Mouse (Mus musculus) lung, embryonic 14.5 days (tissue): ENCODE results near the gene Defb15. TPM values are rescaled to one million over a fixed set of nuclear protein-coding genes. Genes with fewer than 3 reads are reported as not detected.
A peak's percentile ranks its signal among the peaks of the same experiment; 100 is the strongest.
"Not testable (repeated sequence)": the region's sequence is repeated elsewhere in the genome, so short reads cannot be mapped to it uniquely, and the experiment has no call there.

Experiments
- ATAC-seq: fragments of 200-750 bp; cut with Nextera tagmentation; 2 replicates; pipeline ENCODE4 v1.8.0; 2017; ENCODE audit warnings: mild to moderate bottlenecking, moderate TSS enrichment, moderate library complexity; ENCODE audit not compliant: insufficient read depth
- DNase-seq: peaks from one replicate; pipeline ENCODE4 v3.0.0-alpha.2; 2015
- H3K27ac ChIP-seq: fragments of 300-500 bp; sonication (generic); 2 replicates; pipeline ENCODE4 v1.5.1; 2014; ENCODE audit warnings: low read depth, mild to moderate bottlenecking, moderate library complexity
- H3K27me3 ChIP-seq: fragments of 300-500 bp; sonication (generic); 2 replicates; pipeline ENCODE4 v1.6.1; 2014; ENCODE audit warnings: low read length, control low read depth; ENCODE audit not compliant: insufficient read depth
- H3K36me3 ChIP-seq: fragments of 300-500 bp; sonication (generic); 2 replicates; pipeline ENCODE4 v1.6.1; 2014; ENCODE audit warnings: control low read depth; ENCODE audit not compliant: insufficient read depth
- H3K4me1 ChIP-seq: fragments of 300-500 bp; sonication (generic); 2 replicates; pipeline ENCODE4 v1.6.1; 2014; ENCODE audit warnings: antibody characterized with exemption, control low read depth; ENCODE audit not compliant: insufficient read depth
- H3K4me2 ChIP-seq: fragments of 300-500 bp; sonication (generic); 2 replicates; pipeline ENCODE4 v1.6.1; 2014; ENCODE audit warnings: mild to moderate bottlenecking
- H3K4me3 ChIP-seq: fragments of 300-500 bp; sonication (generic); 2 replicates; pipeline ENCODE4 v1.5.1; 2014; ENCODE audit warnings: low read depth, low read length
- H3K9ac ChIP-seq: fragments of 300-500 bp; sonication (generic); 2 replicates; pipeline ENCODE4 v1.6.1; 2014
- H3K9me3 ChIP-seq: fragments of 300-500 bp; sonication (generic); 2 replicates; pipeline ENCODE4 v1.6.1; 2016; ENCODE audit warnings: low read depth, low read length, control low read depth
- CTCF ChIP-seq: IDR thresholded peaks from 2 replicates; pipeline ENCODE4 v1.5.1; 2016; ENCODE audit warnings: antibody characterized with exemption, low read depth
- WGBS: fragments of 180-500 bp; shearing (Covaris S2); extraction: QIAGEN DNeasy Blood & Tissue Kit; methylation state at CpG from one replicate; pipeline ENCODE4 v1.1.7; 2014; 5-methylcytosine and 5-hydroxymethylcytosine counted together
- polyA plus RNA-seq: library from polyadenylated mRNA; unstranded; fragments of >200 nt; fragmentation: Nextera tagmentation; extraction: Ambion mirVana; gene quantifications from 2 replicates; pipeline ENCODE4 v1.2.1, GENCODE M21; 2014

Defb15 gene
- polyA plus RNA-seq, 1 experiment from 2014 or later = not detected

DNA sequence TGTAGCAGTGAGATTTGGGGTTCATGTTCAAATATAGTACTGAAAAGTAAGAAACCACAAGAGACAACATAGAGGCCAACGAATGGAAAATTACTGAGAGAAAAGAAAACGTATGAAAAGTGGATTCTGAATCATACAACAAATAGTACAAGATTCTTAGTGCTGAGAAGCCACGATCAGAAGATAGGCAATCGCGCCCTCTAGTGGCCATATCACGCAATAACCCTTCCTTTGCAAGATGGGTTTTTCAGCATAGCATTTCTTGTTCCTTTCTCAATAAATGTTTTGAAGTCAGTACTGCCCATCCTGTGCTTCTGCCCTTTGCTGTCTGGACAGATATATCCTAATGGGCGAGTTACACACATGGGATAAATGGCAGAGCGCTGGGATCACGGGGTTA, 22.8 kb upstream of the Defb15 start:
- H3K4me3 ChIP-seq = no peak overlapping the region
- H3K9me3 ChIP-seq = no peaks in the 10 kb centered on the region
- DNase-seq (peak; percentile 82), ATAC-seq (no peak)
- H3K27me3 ChIP-seq = no peaks in the 10 kb centered on the region
- no peak overlapping the region for H3K9ac ChIP-seq
- H3K27ac ChIP-seq = no peak overlapping the region
- H3K4me2 ChIP-seq = no peak overlapping the region
- no peaks in the 10 kb centered on the region for H3K4me1 ChIP-seq
- 6% methylated on average over 9 of the region's 9 CpGs for WGBS
- TF ChIP-seq CTCF = peak; percentile 82
- H3K36me3 ChIP-seq = no peaks in the 10 kb centered on the region

DNA sequence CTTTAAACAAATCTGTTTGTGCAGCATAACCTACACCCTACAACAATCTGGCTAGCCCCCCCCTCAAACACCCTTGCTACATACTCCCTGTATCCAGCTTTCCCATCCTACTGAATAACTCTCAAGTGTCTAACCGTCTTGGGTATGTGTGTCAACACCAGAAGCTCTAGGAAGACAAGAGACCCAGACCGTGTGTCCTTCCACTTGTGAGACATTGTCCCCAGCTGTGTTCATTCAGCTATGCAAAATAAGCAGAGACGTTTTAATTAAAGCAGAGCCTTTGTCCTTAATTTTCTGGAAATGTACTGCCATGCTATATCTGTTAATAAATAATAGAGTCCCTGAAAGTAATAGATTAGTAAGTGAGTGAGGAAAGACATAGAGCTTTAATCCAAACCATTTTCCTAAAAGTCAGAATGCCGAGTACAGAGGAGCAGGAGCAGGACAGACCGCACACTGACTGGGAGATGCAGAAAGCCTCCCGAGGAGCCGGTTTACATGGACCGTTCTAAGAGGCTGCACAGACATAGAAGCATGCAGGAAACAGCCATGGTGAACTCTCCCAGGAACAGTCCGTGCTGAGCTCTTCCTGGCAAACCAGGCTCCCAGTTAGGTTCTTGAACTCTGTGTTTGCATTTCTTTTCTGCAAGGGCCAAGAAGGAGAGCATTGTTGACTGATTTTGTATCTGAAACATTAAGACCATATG, 15.0 kb upstream of the Defb15 start:
- Histone ChIP-seq H3K9ac (no peak overlapping the region), H3K4me1 (no peaks in the 10 kb centered on the region), H3K9me3 (no peaks in the 10 kb centered on the region), H3K27me3 (no peaks in the 10 kb centered on the region), H3K27ac (no peak overlapping the region), H3K36me3 (no peaks in the 10 kb centered on the region), H3K4me3 (no peak overlapping the region), H3K4me2 (no peak overlapping the region)
- no peak for TF ChIP-seq CTCF
- 58% methylated on average over 9 of the region's 9 CpGs for WGBS
- DNase-seq (no peak), ATAC-seq (no peak)

- Histone ChIP-seq H3K4me1 (no peaks in the 10 kb centered on the region), H3K27ac (no peak within 1 kb of the TSS), H3K9me3 (no peaks in the 10 kb centered on the region), H3K27me3 (no peaks in the 10 kb centered on the region), H3K36me3 (no peaks in the 10 kb centered on the region), H3K4me3 (no peak within 1 kb of the TSS), H3K9ac (no peak within 1 kb of the TSS), H3K4me2 (no peak within 1 kb of the TSS)
- no peak for DNase-seq
- ATAC-seq = no peak
- 83% methylated on average over 6 of the region's 6 CpGs for WGBS
- no peak for TF ChIP-seq CTCF
Measured at GRCm38 (mm10) chr8:21946462-21946861, 14.0 kb upstream of the Defb15 start, which contains the start of gene Defb13. TSS of gene Defb13 (plus strand) at chr8:21946762.

GRCm38 (mm10) chr8:21938052-21938451, 5.5 kb upstream of the Defb15 start, which contains the start of gene Defb35:
TSS of gene Defb35 (plus strand) at chr8:21938352.
- H3K4me2 ChIP-seq, H3K4me1 ChIP-seq, H3K9ac ChIP-seq, H3K27ac ChIP-seq, H3K27me3 ChIP-seq, H3K9me3 ChIP-seq, H3K4me3 ChIP-seq, ATAC-seq, H3K36me3 ChIP-seq, DNase-seq: not testable (repeated sequence)
- WGBS = 81% methylated on average over 4 of the region's 4 CpGs

DNA sequence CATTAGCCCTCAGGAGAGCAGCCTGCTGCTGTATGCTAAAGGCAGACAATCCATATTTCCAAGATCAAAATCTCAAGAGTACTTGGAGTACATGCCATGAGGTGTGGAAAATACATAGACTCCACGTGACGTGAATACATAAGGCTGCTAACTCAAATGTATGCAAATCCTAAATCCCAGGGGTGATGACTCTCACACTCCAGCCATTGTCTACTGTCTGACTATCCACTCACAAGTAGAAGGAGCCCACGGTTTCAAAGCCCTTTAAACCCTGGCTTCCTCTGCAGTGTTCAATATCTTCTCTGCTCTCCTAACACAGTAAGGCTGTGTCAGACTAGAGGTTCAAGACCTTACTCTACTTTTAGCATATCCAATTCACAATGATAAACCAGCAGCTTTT, 1.8 kb downstream of the Defb15 start:
- DNase-seq, H3K4me3 ChIP-seq, H3K9ac ChIP-seq, H3K4me2 ChIP-seq, H3K9me3 ChIP-seq, H3K27ac ChIP-seq, H3K36me3 ChIP-seq, ATAC-seq, H3K27me3 ChIP-seq, H3K4me1 ChIP-seq: not testable (repeated sequence)
- 78% methylated on average over 3 of the region's 3 CpGs for WGBS

DNA sequence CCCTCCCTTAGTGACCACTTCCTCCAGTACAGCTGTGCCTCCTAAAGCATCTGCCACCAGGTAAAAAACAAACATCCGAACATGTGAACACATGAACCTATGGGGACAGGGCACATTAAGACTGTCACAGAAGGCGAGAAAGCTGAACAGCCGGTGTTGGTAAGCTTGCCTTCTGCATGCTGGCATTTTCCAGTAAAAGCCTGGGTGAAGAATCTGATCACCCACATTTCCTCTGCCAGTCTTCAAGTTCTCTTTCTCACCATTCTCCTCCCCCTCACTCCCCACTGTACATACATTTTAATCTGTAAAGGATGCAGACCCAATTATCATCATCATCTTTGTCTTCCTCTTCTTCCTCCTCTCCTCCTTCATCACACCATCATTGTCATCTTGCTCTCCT, 16.9 kb downstream of the Defb15 start:
- Histone ChIP-seq H3K27ac (no peak overlapping the region), H3K27me3 (no peaks in the 10 kb centered on the region), H3K9ac (no peak overlapping the region), H3K9me3 (no peaks in the 10 kb centered on the region), H3K36me3 (no peaks in the 10 kb centered on the region), H3K4me1 (no peaks in the 10 kb centered on the region), H3K4me2 (no peak overlapping the region), H3K4me3 (no peak overlapping the region)
- WGBS = 66% methylated on average over 3 of the region's 3 CpGs
- no peak for ATAC-seq
- DNase-seq = no peak
- no peak for TF ChIP-seq CTCF

GRCm38 (mm10) chr8:21912554-21912953, 20.0 kb downstream of the Defb15 start:
- H3K9ac ChIP-seq = no peak overlapping the region
- DNase-seq = no peak
- no peaks in the 10 kb centered on the region for H3K4me1 ChIP-seq
- no peaks in the 10 kb centered on the region for H3K9me3 ChIP-seq
- H3K36me3 ChIP-seq = no peaks in the 10 kb centered on the region
- 23% methylated on average over 2 of the region's 2 CpGs for WGBS
- no peak overlapping the region for H3K4me3 ChIP-seq
- H3K27me3 ChIP-seq = no peaks in the 10 kb centered on the region
- no peak overlapping the region for H3K4me2 ChIP-seq
- no peak overlapping the region for H3K27ac ChIP-seq
- ATAC-seq = no peak
- no peak for TF ChIP-seq CTCF

DNA sequence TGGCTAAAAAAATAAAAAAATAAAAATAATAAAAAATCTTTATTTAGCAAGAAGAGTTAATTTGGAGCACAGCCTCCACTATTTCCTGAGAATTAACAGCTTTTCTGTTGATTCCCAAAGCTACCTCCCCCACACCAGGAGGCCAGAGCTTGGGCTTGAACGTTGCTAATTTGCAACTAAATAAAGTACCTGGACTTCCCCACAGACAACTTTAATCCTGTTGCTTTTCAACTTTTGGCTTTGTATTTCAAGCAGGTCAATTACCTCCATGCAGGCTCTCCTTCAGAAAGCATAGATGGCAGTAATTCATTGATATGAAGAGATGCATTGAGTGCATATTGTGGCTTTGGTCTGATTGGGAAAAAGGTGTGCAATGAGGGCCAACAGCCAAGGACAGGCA, 20.6 kb downstream of the Defb15 start:
- WGBS = 24% methylated on average over 1 of the region's 1 CpGs
- Histone ChIP-seq H3K4me2 (no peak overlapping the region), H3K9me3 (no peaks in the 10 kb centered on the region), H3K4me3 (no peak overlapping the region), H3K4me1 (no peaks in the 10 kb centered on the region), H3K36me3 (no peaks in the 10 kb centered on the region), H3K27ac (no peak overlapping the region), H3K27me3 (no peaks in the 10 kb centered on the region), H3K9ac (no peak overlapping the region)
- no peak for DNase-seq
- no peak for TF ChIP-seq CTCF
- no peak for ATAC-seq

DNA sequence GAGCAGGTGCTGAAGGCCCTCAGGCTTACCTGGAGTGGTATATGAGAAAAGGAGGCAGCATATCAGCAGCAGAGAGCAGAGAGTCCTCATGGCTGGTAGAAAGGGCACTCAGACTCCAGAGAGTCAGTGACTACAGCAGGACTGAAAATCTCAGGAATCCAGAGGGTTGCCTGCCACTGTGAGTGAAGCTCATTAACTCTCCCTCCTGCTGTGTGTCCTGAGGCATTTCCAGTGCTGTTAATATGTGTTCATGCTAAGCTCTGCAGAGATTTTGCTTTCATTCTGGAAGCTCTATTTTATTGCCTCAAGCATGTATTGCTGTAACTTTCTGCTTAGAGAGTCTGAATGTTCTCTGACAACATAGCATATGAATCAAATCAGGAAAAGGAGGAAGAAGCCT, 26.2 kb downstream of the Defb15 start, which contains the start of gene Defb11:
Defb11 (minus strand) TSS at position 123 of the 400 bp plus-strand sequence.
- H3K4me2 ChIP-seq, DNase-seq, H3K9ac ChIP-seq, H3K4me3 ChIP-seq, ATAC-seq, H3K4me1 ChIP-seq, H3K36me3 ChIP-seq, H3K9me3 ChIP-seq, H3K27ac ChIP-seq, H3K27me3 ChIP-seq: not testable (repeated sequence)

DNA sequence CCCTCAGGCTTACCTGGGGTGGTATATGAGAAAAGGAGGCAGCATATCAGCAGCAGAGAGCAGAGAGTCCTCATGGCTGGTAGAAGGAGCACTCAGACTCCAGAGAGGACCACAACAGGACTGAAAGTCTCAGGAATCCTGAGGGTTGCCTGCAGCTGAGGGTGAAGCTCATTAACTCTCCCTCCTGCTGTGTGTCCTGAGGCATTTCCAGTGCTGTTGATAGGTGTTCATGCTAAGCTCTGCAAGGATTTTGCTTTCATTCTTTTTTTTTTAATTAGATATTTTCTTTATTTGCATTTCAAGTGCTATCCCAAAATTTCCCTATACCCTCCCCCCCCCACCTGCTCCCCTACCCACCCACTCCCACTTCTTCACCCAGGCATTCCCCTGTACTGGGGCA, 47.2 kb downstream of the Defb15 start, which contains the start of gene Defb9:
Defb9 (minus strand) TSS at position 101 of the 400 bp plus-strand sequence.
- H3K9ac ChIP-seq, H3K4me1 ChIP-seq, H3K9me3 ChIP-seq, DNase-seq, H3K27ac ChIP-seq, H3K27me3 ChIP-seq, H3K4me2 ChIP-seq, H3K36me3 ChIP-seq, H3K4me3 ChIP-seq, ATAC-seq: not testable (repeated sequence)
